Mouse (Mus musculus) C2C12 (cell line): ENCODE measurements at regions not wholly inside any gene's neighbourhood (a gene's known extent, or its start where the extent isn't known, plus 50 kb on each side); places are given as distances from the start of the nearest gene placed in this dataset.

Experiments used
- H3K27me3 ChIP-seq: one replicate; pipeline ENCODE4 v1.6.1; 2011; ENCODE audit not compliant: control insufficient read depth, insufficient read depth, insufficient read length
- H3K36me3 ChIP-seq: one replicate; pipeline ENCODE4 v1.6.1; 2011; ENCODE audit not compliant: control insufficient read depth, insufficient read depth
- H3K4me3 ChIP-seq: one replicate; pipeline ENCODE4 v1.5.1; 2011; ENCODE audit warnings: mild to moderate bottlenecking, control low read depth; ENCODE audit not compliant: poor library complexity, insufficient read depth, severe bottlenecking
- H3K79me2 ChIP-seq: one replicate; pipeline ENCODE4 v1.6.1; 2011; ENCODE audit not compliant: control insufficient read depth, insufficient read depth
- H3K79me3 ChIP-seq: one replicate; pipeline ENCODE4 v1.6.1; 2011; ENCODE audit warnings: low read depth, control low read depth
- H3ac ChIP-seq: one replicate; pipeline ENCODE3; 2011; ENCODE audit warnings: low read depth; ENCODE audit not compliant: control insufficient read depth, insufficient read length
- CEBPB ChIP-seq: IDR thresholded peaks from one replicate; pipeline ENCODE4 v1.6.1; 2011; ENCODE audit warnings: low read depth, mild to moderate bottlenecking, control low read depth, moderate library complexity
- CTCF ChIP-seq: IDR thresholded peaks from one replicate; pipeline ENCODE4 v1.5.1; 2011; ENCODE audit not compliant: control insufficient read depth, insufficient read depth, insufficient read length
- FOSL1 ChIP-seq: IDR thresholded peaks from one replicate; pipeline ENCODE4 v1.8.0; 2011; ENCODE audit warnings: mild to moderate bottlenecking, low read length; ENCODE audit not compliant: poor library complexity, insufficient read depth, severe bottlenecking
- MAX ChIP-seq: IDR thresholded peaks from one replicate; pipeline ENCODE4 v1.6.1; 2011; ENCODE audit warnings: mild to moderate bottlenecking, control low read depth
- MYOD1 ChIP-seq: IDR thresholded peaks from one replicate; pipeline ENCODE4 v1.6.1; 2011; ENCODE audit warnings: low read depth; ENCODE audit not compliant: control insufficient read depth, insufficient read length
- MYOG ChIP-seq: IDR thresholded peaks from one replicate; pipeline ENCODE4 v1.6.1; 2011; ENCODE audit not compliant: control insufficient read depth, insufficient read length; ENCODE audit errors: extremely low read depth
- USF1 ChIP-seq: IDR thresholded peaks from one replicate; pipeline ENCODE4 v1.6.1; 2011; ENCODE audit warnings: low read depth, mild to moderate bottlenecking, control low read depth, moderate library complexity

DNA sequence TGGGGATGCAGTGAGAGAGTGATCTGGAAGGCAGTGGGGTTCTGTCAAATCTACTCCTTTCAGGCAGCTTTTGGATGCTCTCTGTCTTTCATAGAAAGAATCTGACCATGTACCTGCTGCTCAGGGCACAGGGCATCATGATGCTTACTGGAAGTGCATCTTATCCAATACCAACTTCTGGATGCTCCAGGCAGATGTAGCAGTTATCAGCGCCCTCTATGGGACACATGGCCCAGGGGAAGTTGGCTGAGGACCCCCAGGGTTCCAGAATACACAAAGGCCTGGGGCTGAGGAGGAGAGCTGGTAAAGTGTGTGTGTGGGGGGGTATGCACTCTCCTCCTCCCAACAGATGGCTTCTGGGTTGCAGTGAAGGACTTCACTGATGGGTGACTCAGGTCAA lies 162.1 kb upstream of the Zc3h12a start:
- Histone ChIP-seq H3K36me3 (no peaks in the 10 kb centered on the region), H3K79me2 (no peaks in the 10 kb centered on the region), H3K4me3 (no peak overlapping the region), H3K79me3 (no peaks in the 10 kb centered on the region), H3ac (no peak overlapping the region), H3K27me3 (no peaks in the 10 kb centered on the region)
- TF ChIP-seq MYOD1, result no peak
- no peak for TF ChIP-seq MYOG
- TF ChIP-seq CEBPB, result no peak
- no peak for TF ChIP-seq CTCF
- no peak for TF ChIP-seq MAX
- TF ChIP-seq USF1, result no peak
- no peak for TF ChIP-seq FOSL1

DNA sequence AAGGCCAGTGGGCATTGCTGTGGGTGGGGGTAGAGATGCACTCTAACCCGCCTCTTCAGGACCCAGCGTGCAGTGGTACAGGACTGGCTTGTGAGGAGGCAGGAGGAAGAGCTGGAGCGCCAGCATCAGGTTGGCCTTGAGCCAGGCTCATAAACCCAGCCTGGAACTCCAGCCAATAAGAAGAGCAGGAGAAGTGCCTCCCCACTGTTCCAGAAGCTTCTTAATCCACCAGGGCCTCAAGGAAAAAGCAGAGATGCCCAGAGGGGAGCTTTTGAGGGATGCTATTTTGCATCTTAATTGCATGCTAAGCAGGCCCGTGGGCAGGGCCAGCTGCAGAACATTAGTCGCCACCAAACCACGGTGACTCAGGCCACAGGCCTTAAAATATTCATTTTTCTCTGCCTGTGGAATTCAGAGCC lies 161.4 kb upstream of the Zc3h12a start:
- no peak overlapping the region for H3ac ChIP-seq
- no peaks in the 10 kb centered on the region for H3K79me2 ChIP-seq
- H3K79me3 ChIP-seq, result no peaks in the 10 kb centered on the region
- no peak for TF ChIP-seq CEBPB
- no peak for TF ChIP-seq CTCF
- TF ChIP-seq MYOG, result no peak
- no peak for TF ChIP-seq MYOD1
- no peak for TF ChIP-seq USF1
- H3K27me3 ChIP-seq, result peaks cover 5% of the 10 kb centered on the region
- no peak overlapping the region for H3K4me3 ChIP-seq
- H3K36me3 ChIP-seq, result no peaks in the 10 kb centered on the region

DNA sequence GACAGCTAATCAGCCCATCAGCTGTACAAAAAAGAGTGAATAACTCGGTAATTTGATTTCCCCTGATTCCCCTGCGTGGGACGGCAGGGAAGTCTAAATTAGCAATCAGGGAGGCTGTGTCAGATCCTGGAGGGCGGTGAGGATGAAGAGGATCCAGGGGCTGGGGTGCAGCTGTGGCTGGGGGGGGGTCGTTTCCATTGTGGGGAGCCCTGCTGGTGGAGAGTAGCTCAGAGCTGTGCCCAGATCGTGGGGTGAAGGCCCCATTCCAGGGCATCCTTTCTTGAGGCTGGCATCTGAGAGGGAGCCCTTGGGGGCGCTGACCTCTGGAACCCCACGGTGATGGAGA lies 155.3 kb upstream of the Zc3h12a start:
- Histone ChIP-seq H3K79me3 (no peaks in the 10 kb centered on the region), H3K36me3 (no peaks in the 10 kb centered on the region), H3K27me3 (peaks cover 35% of the 10 kb centered on the region), H3K4me3 (no peak overlapping the region), H3K79me2 (no peaks in the 10 kb centered on the region), H3ac (no peak overlapping the region)
- TF ChIP-seq USF1 (no peak), MYOD1 (no peak), MYOG (no peak), MAX (no peak), CEBPB (no peak), CTCF (no peak), FOSL1 (no peak)

DNA sequence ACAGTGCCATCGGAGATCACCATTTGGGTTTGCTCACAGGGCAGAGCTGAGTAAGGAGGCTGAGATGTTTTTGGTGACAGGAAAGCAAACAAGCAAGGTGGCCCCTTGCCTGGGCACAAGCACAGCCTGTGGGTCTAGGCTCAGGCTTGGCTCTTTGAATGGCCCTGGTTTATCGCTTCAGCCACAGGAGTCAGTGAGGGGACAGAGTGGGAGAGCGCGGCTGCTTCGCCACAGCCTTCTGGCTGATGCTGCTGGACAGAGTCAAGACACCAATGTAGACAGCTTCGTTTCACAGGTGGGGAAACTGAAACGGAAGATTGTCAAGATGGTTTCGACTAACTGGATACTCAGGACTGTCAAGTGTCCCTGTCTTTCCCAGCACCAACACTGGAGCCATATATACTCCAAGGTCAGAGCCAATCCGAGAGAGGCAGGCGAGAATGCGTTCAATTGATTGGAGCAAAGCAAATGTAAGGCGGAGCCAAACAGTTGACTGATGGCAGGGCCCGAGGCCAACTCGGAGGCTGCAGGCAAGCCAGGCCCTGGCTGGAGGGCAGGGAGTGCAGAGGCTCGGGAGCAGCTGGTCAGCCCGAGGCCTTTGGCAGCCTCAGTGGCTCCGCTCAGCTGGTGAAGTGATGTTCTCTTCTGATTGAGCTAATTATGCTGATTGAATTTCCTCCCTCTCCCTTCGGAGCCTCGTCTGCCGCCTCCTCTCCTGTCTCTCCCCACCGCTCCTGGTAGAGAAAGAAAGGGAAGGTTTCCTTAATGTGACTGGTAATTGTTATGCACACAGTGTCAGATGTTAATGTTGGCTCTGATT lies 154.7 kb upstream of the Zc3h12a start:
- Histone ChIP-seq H3K27me3 (peaks cover 41% of the 10 kb centered on the region), H3K4me3 (no peak overlapping the region), H3ac (no peak overlapping the region), H3K36me3 (no peaks in the 10 kb centered on the region), H3K79me3 (no peaks in the 10 kb centered on the region), H3K79me2 (no peaks in the 10 kb centered on the region)
- TF ChIP-seq FOSL1, result no peak
- TF ChIP-seq USF1, result no peak
- TF ChIP-seq MYOD1, result no peak

DNA sequence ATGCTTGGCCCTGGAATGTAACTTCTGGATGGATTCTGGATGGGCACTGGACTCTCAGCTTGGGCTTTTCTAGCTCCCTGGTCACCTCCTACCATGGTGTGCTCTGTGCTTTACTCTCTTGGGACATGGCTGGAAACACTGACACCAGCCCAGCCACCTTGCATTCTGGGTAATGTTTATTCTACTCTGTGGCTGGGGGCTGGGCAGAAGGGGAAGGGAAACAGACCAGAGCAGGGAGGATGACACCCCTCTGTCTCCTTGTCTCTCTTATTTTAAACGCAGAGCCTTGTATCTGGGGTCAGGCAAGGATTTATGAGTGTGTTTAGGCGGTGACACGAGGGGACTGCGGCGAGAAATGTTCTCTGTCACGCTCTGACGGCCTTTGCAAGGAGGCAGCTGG lies 151.5 kb upstream of the Zc3h12a start:
- H3K79me2 ChIP-seq, result no peaks in the 10 kb centered on the region
- TF ChIP-seq MYOG (no peak), MYOD1 (no peak), CTCF (no peak), CEBPB (no peak), MAX (no peak), FOSL1 (no peak)
- no peaks in the 10 kb centered on the region for H3K36me3 ChIP-seq
- no peak overlapping the region for H3ac ChIP-seq
- H3K4me3 ChIP-seq, result no peak overlapping the region
- peaks cover 65% of the 10 kb centered on the region for H3K27me3 ChIP-seq
- no peaks in the 10 kb centered on the region for H3K79me3 ChIP-seq

DNA sequence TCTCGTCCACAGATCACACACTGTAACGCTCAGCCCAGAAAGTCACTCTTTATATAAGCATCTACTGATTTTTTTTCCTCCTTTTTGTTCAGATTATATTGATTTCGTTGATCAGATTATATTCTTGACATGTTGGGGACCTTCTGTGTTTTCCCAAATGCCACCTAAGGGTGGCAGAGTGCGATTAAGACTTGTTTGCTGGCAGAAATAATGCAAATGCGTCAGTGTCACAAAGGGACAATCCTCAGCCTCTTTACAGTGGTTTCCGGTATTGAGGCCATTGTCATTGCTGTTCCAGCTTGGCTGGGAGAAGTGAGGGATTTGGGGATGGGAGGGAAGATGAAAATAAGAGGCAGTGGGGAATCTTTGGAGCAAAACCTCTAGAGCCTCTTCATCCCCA lies 149.2 kb upstream of the Zc3h12a start:
- H3ac ChIP-seq, result no peak overlapping the region
- peaks cover 49% of the 10 kb centered on the region for H3K27me3 ChIP-seq
- no peaks in the 10 kb centered on the region for H3K79me3 ChIP-seq
- no peak for TF ChIP-seq FOSL1
- TF ChIP-seq MYOD1, result no peak
- no peak for TF ChIP-seq MAX
- TF ChIP-seq CEBPB, result no peak
- no peak for TF ChIP-seq USF1
- TF ChIP-seq MYOG, result no peak
- TF ChIP-seq CTCF, result no peak
- no peak overlapping the region for H3K4me3 ChIP-seq
- no peaks in the 10 kb centered on the region for H3K36me3 ChIP-seq
- no peaks in the 10 kb centered on the region for H3K79me2 ChIP-seq
